Mouse (Mus musculus) layer of hippocampus, adult 18-20 months (tissue): ENCODE measurements at regions not wholly inside any gene's neighbourhood (a gene's known extent, or its start where the extent isn't known, plus 50 kb on each side); places are given as distances from the start of the nearest gene placed in this dataset.

Source experiments
- DNase-seq, 2 experiments: peaks; one replicate each; pipeline ENCODE4 v3.0.0; 2022; ENCODE audit warnings: low spot score in 2 of 2

- DNase-seq = peak in 1 of 2 experiments; percentile 23
Observed at GRCm38 (mm10) chr15:69389575-69389974, 2888.9 kb upstream of the Lrrc6 start.

- DNase-seq = peak; percentile 69 to 89
Observed at GRCm38 (mm10) chr15:69387466-69387865, 2886.8 kb upstream of the Lrrc6 start.

GRCm38 (mm10) chr15:69365440-69365839 lies 2864.7 kb upstream of the Lrrc6 start:
- no peak for DNase-seq

- DNase-seq = no peak
Observed at GRCm38 (mm10) chr15:69350053-69350739, 2849.5 kb upstream of the Lrrc6 start.

- DNase-seq = no peak
Observed at GRCm38 (mm10) chr15:69346065-69346464, 2845.4 kb upstream of the Lrrc6 start.

GRCm38 (mm10) chr15:69342759-69343158 lies 2842.0 kb upstream of the Lrrc6 start:
- no peak for DNase-seq

- no peak for DNase-seq
Observed at GRCm38 (mm10) chr15:69336491-69336890, 2835.8 kb upstream of the Lrrc6 start.

- DNase-seq = peak in 1 of 2 experiments; percentile 18
Observed at GRCm38 (mm10) chr15:69326537-69326936, 2825.8 kb upstream of the Lrrc6 start.

- no peak for DNase-seq
Observed at GRCm38 (mm10) chr15:69303100-69303499, 2802.4 kb upstream of the Lrrc6 start.

- no peak for DNase-seq
Observed at GRCm38 (mm10) chr15:69291273-69291672, 2790.6 kb upstream of the Lrrc6 start.

GRCm38 (mm10) chr15:69275546-69276255 lies 2775.0 kb upstream of the Lrrc6 start:
- peak in 1 of 2 experiments; percentile 23 for DNase-seq

GRCm38 (mm10) chr15:69274225-69274766 lies 2773.6 kb upstream of the Lrrc6 start:
- no peak for DNase-seq

- DNase-seq = peak in 1 of 2 experiments; percentile 13
Observed at GRCm38 (mm10) chr15:69273518-69273917, 2772.8 kb upstream of the Lrrc6 start.

GRCm38 (mm10) chr15:69261940-69262339 lies 2761.2 kb upstream of the Lrrc6 start:
- DNase-seq = peak in 1 of 2 experiments; percentile 33

- DNase-seq = no peak
Observed at GRCm38 (mm10) chr15:69257161-69257778, 2756.6 kb upstream of the Lrrc6 start.

GRCm38 (mm10) chr15:69253698-69254097 lies 2753.0 kb upstream of the Lrrc6 start:
- no peak for DNase-seq

GRCm38 (mm10) chr15:69252095-69252494 lies 2751.4 kb upstream of the Lrrc6 start:
- DNase-seq = no peak

GRCm38 (mm10) chr15:69246190-69246966 lies 2745.7 kb upstream of the Lrrc6 start:
- DNase-seq = peak; percentile 16 to 55

- DNase-seq = no peak
Observed at GRCm38 (mm10) chr15:69235271-69235670, 2734.6 kb upstream of the Lrrc6 start.

GRCm38 (mm10) chr15:69224619-69225587 lies 2724.2 kb upstream of the Lrrc6 start:
- DNase-seq = no peak
